Mouse (Mus musculus) MEL (cell line): Measurements from ENCODE around the gene Rnf115. TPM values are rescaled to one million over a fixed set of nuclear protein-coding genes. Genes with fewer than 3 reads are reported as not detected.
A peak's percentile ranks its signal among the peaks of the same experiment; 100 is the strongest.

Source experiments
- DNase-seq: peaks from one replicate; pipeline ENCODE4 v3.0.0; 2011; ENCODE audit warnings: low read depth, low spot score
- H3K27ac ChIP-seq: 2 replicates; pipeline ENCODE4 v1.5.1; 2012; ENCODE audit warnings: low read depth, mild to moderate bottlenecking, control low read depth, low read length, moderate library complexity; ENCODE audit not compliant: control insufficient read depth
- H3K27me3 ChIP-seq, 2 experiments: fragments of 150-350 bp in 1 of 2; sonication (generic) in 1 of 2; 2 replicates each; pipeline ENCODE4 v1.6.1; 2012; ENCODE audit warnings: low read length in 2 of 2, mild to moderate bottlenecking in 2 of 2, improper control_type of control experiment in 1 of 2, moderate library complexity in 1 of 2; ENCODE audit not compliant: insufficient read depth in 2 of 2, control insufficient read depth in 1 of 2
- H3K36me3 ChIP-seq, 2 experiments: 2 replicates each; pipeline ENCODE4 v1.6.1; 2012 to 2014; ENCODE audit warnings: low read length in 2 of 2, improper control_type of control experiment in 1 of 2, inconsistent platforms in 1 of 2, mild to moderate bottlenecking in 1 of 2; ENCODE audit not compliant: insufficient read depth in 2 of 2, control insufficient read depth in 1 of 2
- H3K4me1 ChIP-seq, 2 experiments: fragments of 150-350 bp in 1 of 2; sonication (generic) in 1 of 2; 2 replicates each; pipeline ENCODE4 v1.6.1; 2012; ENCODE audit warnings: low read length in 2 of 2, improper control_type of control experiment in 1 of 2, mild to moderate bottlenecking in 1 of 2; ENCODE audit not compliant: insufficient read depth in 2 of 2, control insufficient read depth in 1 of 2
- H3K4me3 ChIP-seq, 2 experiments: fragments of 150-350 bp in 1 of 2; sonication (generic) in 1 of 2; 2 replicates each; pipeline ENCODE4 v1.5.1; 2012; ENCODE audit warnings: low read depth in 2 of 2, low read length in 2 of 2, mild to moderate bottlenecking in 2 of 2, moderate library complexity in 2 of 2, control low read depth in 1 of 2, improper control_type of control experiment in 1 of 2; ENCODE audit not compliant: control insufficient read depth in 1 of 2, insufficient read depth in 1 of 2
- H3K79me2 ChIP-seq: 2 replicates; pipeline ENCODE4 v1.6.1; 2012; ENCODE audit warnings: mild to moderate bottlenecking, low read length, moderate library complexity; ENCODE audit not compliant: control insufficient read depth, poor library complexity, insufficient read depth
- H3K9ac ChIP-seq: 2 replicates; pipeline ENCODE4 v1.6.1; 2012; ENCODE audit warnings: low read depth, mild to moderate bottlenecking, control low read depth, low read length, moderate library complexity; ENCODE audit not compliant: control insufficient read depth, poor library complexity, severe bottlenecking
- H3K9me3 ChIP-seq: fragments of 150-350 bp; sonication (generic); replicated peaks from 2 replicates; pipeline ENCODE4 v1.6.1; 2012; ENCODE audit warnings: mild to moderate bottlenecking, low read length, improper control_type of control experiment, moderate library complexity; ENCODE audit not compliant: insufficient read depth
- CHD1 ChIP-seq: IDR thresholded peaks from 2 replicates; pipeline ENCODE4 v1.6.1; 2012; ENCODE audit warnings: low read depth, mild to moderate bottlenecking, inconsistent platforms, low read length, improper control_type of control experiment
- CHD2 ChIP-seq: IDR thresholded peaks from 2 replicates; pipeline ENCODE4 v1.6.1; 2011; ENCODE audit warnings: low read length, improper control_type of control experiment
- CTCF ChIP-seq, 3 experiments: IDR thresholded peaks in 2 of 3; conservative IDR thresholded peaks in 1 of 3; 2 replicates each; pipeline ENCODE4 v1.5.1; 2011 to 2012; ENCODE audit warnings: low read length in 3 of 3, low read depth in 2 of 3, mild to moderate bottlenecking in 2 of 3, improper control_type of control experiment in 1 of 3, inconsistent platforms in 1 of 3, mixed read lengths in 1 of 3, moderate library complexity in 1 of 3; ENCODE audit not compliant: control insufficient read depth in 1 of 3, insufficient read depth in 1 of 3, poor library complexity in 1 of 3, severe bottlenecking in 1 of 3
- E2F4 ChIP-seq: IDR thresholded peaks from 2 replicates; pipeline ENCODE4 v1.6.1; 2011; ENCODE audit warnings: low read depth, low read length, improper control_type of control experiment, borderline replicate concordance
- ELF1 ChIP-seq: IDR thresholded peaks from 2 replicates; pipeline ENCODE4 v1.6.1; 2014; ENCODE audit warnings: low read depth, mild to moderate bottlenecking, inconsistent platforms, low read length, improper control_type of control experiment, moderate library complexity
- EP300 ChIP-seq, 2 experiments: IDR thresholded peaks; 2 replicates each; pipeline ENCODE4 v1.6.1; 2011; ENCODE audit warnings: improper control_type of control experiment in 2 of 2, low read length in 2 of 2, low read depth in 1 of 2, mild to moderate bottlenecking in 1 of 2
- GABPA ChIP-seq: IDR thresholded peaks from 2 replicates; pipeline ENCODE4 v1.6.1; 2012; ENCODE audit warnings: low read depth, mild to moderate bottlenecking, inconsistent platforms, low read length, improper control_type of control experiment, moderate library complexity
- GATA1 ChIP-seq: IDR thresholded peaks from 2 replicates; pipeline ENCODE4 v1.6.1; 2011; ENCODE audit warnings: low read depth, low read length, improper control_type of control experiment
- JUND ChIP-seq: IDR thresholded peaks from 2 replicates; pipeline ENCODE4 v1.6.1; 2011; ENCODE audit warnings: low read depth, mild to moderate bottlenecking, improper control_type of control experiment, low read length
- MAX ChIP-seq: IDR thresholded peaks from 2 replicates; pipeline ENCODE4 v1.6.1; 2011; ENCODE audit warnings: low read length, improper control_type of control experiment
- MAZ ChIP-seq: IDR thresholded peaks from 2 replicates; pipeline ENCODE4 v1.6.1; 2012; ENCODE audit warnings: low read depth, mild to moderate bottlenecking, inconsistent platforms, low read length, improper control_type of control experiment
- MEF2A ChIP-seq: IDR thresholded peaks from 2 replicates; pipeline ENCODE4 v1.6.1; 2014; ENCODE audit warnings: low read depth, mild to moderate bottlenecking, inconsistent platforms, low read length, improper control_type of control experiment; ENCODE audit not compliant: poor library complexity, insufficient replicate concordance, severe bottlenecking; ENCODE audit errors: extremely low read depth
- MYC ChIP-seq: IDR thresholded peaks from 2 replicates; pipeline ENCODE4 v1.6.1; 2011; ENCODE audit warnings: low read depth, mild to moderate bottlenecking, low read length, improper control_type of control experiment, moderate library complexity
- NELFE ChIP-seq: IDR thresholded peaks from 2 replicates; pipeline ENCODE4 v1.6.1; 2011; ENCODE audit warnings: low read depth, low read length, improper control_type of control experiment
- SIN3A ChIP-seq: IDR thresholded peaks from 2 replicates; pipeline ENCODE4 v1.6.1; 2012; ENCODE audit warnings: low read length, improper control_type of control experiment, inconsistent platforms
- SMC3 ChIP-seq: IDR thresholded peaks from 2 replicates; pipeline ENCODE4 v1.6.1; 2011; ENCODE audit warnings: low read depth, low read length, improper control_type of control experiment
- TAL1 ChIP-seq: IDR thresholded peaks from 2 replicates; pipeline ENCODE4 v1.6.1; 2012; ENCODE audit warnings: mild to moderate bottlenecking, inconsistent platforms, low read length, moderate library complexity, mixed read lengths
- TCF12 ChIP-seq: IDR thresholded peaks from 2 replicates; pipeline ENCODE4 v1.6.1; 2014; ENCODE audit warnings: low read depth, mild to moderate bottlenecking, inconsistent platforms, low read length, improper control_type of control experiment, moderate library complexity
- UBTF ChIP-seq: IDR thresholded peaks from 2 replicates; pipeline ENCODE4 v1.6.1; 2012; ENCODE audit warnings: low read depth, mild to moderate bottlenecking, inconsistent platforms, low read length, improper control_type of control experiment, moderate library complexity, borderline replicate concordance; ENCODE audit not compliant: insufficient read depth
- USF2 ChIP-seq, 2 experiments: IDR thresholded peaks; 2 replicates each; pipeline ENCODE4 v1.6.1; 2011 to 2012; ENCODE audit warnings: improper control_type of control experiment in 2 of 2, low read length in 2 of 2, borderline replicate concordance in 1 of 2, inconsistent platforms in 1 of 2, low read depth in 1 of 2, mild to moderate bottlenecking in 1 of 2; ENCODE audit not compliant: insufficient read depth in 1 of 2
- ZKSCAN1 ChIP-seq: IDR thresholded peaks from 2 replicates; pipeline ENCODE4 v1.6.1; 2012; ENCODE audit warnings: low read depth, mild to moderate bottlenecking, inconsistent platforms, low read length, improper control_type of control experiment, moderate library complexity
- ZMIZ1 ChIP-seq: IDR thresholded peaks from 2 replicates; pipeline ENCODE4 v1.6.1; 2012; ENCODE audit warnings: low read depth, mild to moderate bottlenecking, inconsistent platforms, low read length, improper control_type of control experiment, moderate library complexity
- ZNF384 ChIP-seq: IDR thresholded peaks from 2 replicates; pipeline ENCODE4 v1.6.1; 2012; ENCODE audit warnings: low read depth, mild to moderate bottlenecking, inconsistent platforms, low read length, improper control_type of control experiment
- polyA plus RNA-seq, 2 experiments: library from polyadenylated mRNA; stranded (reverse) in 1 of 2; unstranded in 1 of 2; fragments of >175 nt in 1 of 2; fragments of >200 nt in 1 of 2; gene quantifications; 2 replicates each; pipeline versions ENCODE4 v1.2.1 to v1.2.4; 2012; ENCODE audit warnings: low replicate concordance in 2 of 2, low read depth in 1 of 2; ENCODE audit not compliant: insufficient read length in 2 of 2, insufficient read depth in 1 of 2, missing spikeins in 1 of 2
- total RNA-seq: library from RNA; depleted of rRNA; stranded (reverse); fragments of 300-350 nt; gene quantifications from 2 replicates; pipeline ENCODE4 v1.2.3, GENCODE M21; 2012

Gene Rnf115
- total and polyA plus RNA-seq, 3 experiments, result 43.2 to 71.8 (median 66.1) TPM

GRCm38 (mm10) chr3:96692506-96692905 lies 35.0 kb upstream of the Rnf115 start:
- DNase-seq, result no peak
- Histone ChIP-seq H3K4me3 (no peak overlapping the region), H3K79me2 (peaks cover 3% of the 10 kb centered on the region; the same call in 1 of the 2 replicates), H3K27ac (no peak overlapping the region), H3K9ac (no peak overlapping the region), H3K36me3 (peaks cover 0 to 19% of the 10 kb centered on the region in 2 experiments; a peak in 2 of 4 replicates), H3K27me3 (no peaks in the 10 kb centered on the region), H3K9me3 (no peaks in the 10 kb centered on the region), H3K4me1 (peaks cover 16 to 22% of the 10 kb centered on the region in 2 experiments)
- TF ChIP-seq SMC3 (peak; percentile 19; the same call in 1 of the 2 replicates), E2F4 (no peak), CHD1 (no peak), CTCF (IDR thresholded peaks at IDR 0.05 in 2 of 3, conservative IDR thresholded peaks at IDR 0.05 in 1 of 3; ENCODE audit: control insufficient read depth in 1 of 3, insufficient read depth in 1 of 3, low read depth in 2 of 3, low read length in 3 of 3, poor library complexity in 1 of 3, severe bottlenecking in 1 of 3) (peak; percentile 8 to 43 (median 32); a peak in 4 of 6 replicates), TAL1 (no peak), MYC (no peak)

DNA sequence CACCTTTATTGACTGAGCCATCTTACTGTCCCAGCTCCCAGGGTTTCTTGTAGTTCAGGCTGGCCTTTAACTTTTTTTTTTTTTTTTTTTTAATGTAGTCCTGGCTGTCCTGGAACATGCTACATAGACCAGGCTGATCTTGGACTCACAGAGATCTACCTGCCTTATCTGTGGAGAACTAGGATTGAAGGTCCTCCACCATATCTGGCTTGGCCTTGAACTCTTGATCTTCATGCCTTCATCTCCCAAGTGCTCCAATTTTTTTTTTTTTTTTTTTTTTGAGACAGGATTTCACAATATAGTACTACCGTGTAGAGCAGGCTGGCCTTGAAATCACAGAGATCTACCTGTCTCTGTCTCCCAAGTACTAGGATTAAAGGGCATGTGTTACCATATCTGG lies 33.9 kb upstream of the Rnf115 start:
- H3K27ac ChIP-seq, result no peak overlapping the region
- peaks cover 3% of the 10 kb centered on the region; the same call in 1 of the 2 replicates for H3K79me2 ChIP-seq
- no peaks in the 10 kb centered on the region for H3K27me3 ChIP-seq
- no peak for TF ChIP-seq SIN3A
- TF ChIP-seq USF2 (IDR thresholded peaks at IDR 0.05; ENCODE audit: borderline replicate concordance in 1 of 2, insufficient read depth in 1 of 2, low read depth in 1 of 2, low read length in 2 of 2), result no peak
- no peak for TF ChIP-seq JUND
- no peak for TF ChIP-seq MAZ
- TF ChIP-seq ZKSCAN1, result no peak
- no peak for TF ChIP-seq CHD1
- TF ChIP-seq ZNF384, result peak; percentile 63
- TF ChIP-seq TAL1, result no peak
- H3K4me3 ChIP-seq, result no peak overlapping the region
- DNase-seq, result no peak
- H3K9ac ChIP-seq, result no peak overlapping the region
- no peaks in the 10 kb centered on the region for H3K9me3 ChIP-seq
- peaks cover 14 to 25% of the 10 kb centered on the region in 2 experiments for H3K4me1 ChIP-seq
- peaks cover 0 to 20% of the 10 kb centered on the region in 2 experiments; a peak in 2 of 4 replicates for H3K36me3 ChIP-seq

DNA sequence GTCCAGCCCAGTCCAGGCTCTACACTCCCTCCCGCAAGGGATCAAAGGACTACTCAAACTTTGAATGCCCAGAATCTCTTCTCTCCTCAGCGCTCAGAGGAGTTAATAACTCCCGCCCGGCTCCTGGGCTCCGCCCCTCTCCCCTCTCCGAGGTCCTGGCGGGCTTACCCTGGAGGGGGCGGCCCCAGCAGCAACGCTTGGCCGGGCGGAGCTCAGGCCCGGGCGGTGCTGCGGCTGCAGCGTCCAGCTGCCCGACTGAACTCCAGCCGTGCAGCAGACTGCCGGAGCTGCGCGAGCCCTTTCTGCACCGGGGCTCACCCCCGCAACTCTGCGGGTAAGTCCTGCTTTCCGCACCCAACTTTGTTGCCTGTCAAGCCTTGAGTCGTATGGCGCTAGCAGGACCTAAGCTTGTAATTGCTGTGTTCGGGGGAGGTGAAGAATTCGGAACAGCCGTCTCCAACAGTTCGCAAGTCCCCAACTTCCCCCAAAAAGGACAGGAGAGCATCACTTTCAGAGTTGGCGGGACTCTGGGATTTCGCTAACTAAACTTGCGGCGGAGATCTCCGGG lies 31.2 kb upstream of the Rnf115 start, which contains the start of gene Pias3:
Gene Pias3 (plus strand): TSS at position 187 of the 568 bp plus-strand sequence.
- peaks cover 0 to 13% of the 10 kb centered on the region in 2 experiments; a peak in 2 of 4 replicates for H3K36me3 ChIP-seq
- peaks cover 5 to 13% of the 10 kb centered on the region in 2 experiments; a peak in 3 of 4 replicates for H3K4me1 ChIP-seq
- H3K9ac ChIP-seq, result peak within 1 kb of the TSS; percentile 91
- H3K9me3 ChIP-seq, result no peaks in the 10 kb centered on the region
- H3K27me3 ChIP-seq, result no peaks in the 10 kb centered on the region
- peak within 1 kb of the TSS; percentile 73 for H3K27ac ChIP-seq
- peak within 1 kb of the TSS; percentile 62 to 88 for H3K4me3 ChIP-seq
- peak; percentile 96 for DNase-seq
- peaks cover 3% of the 10 kb centered on the region; the same call in 1 of the 2 replicates for H3K79me2 ChIP-seq
- TF ChIP-seq ZMIZ1, result no peak
- TF ChIP-seq MAX, result peak; percentile 47; the same call in 1 of the 2 replicates
- 0 out of 2 replicates have a peak, but pooled peaks have one; percentile 81 for TF ChIP-seq UBTF
- TF ChIP-seq SIN3A, result peak; percentile 71
- TF ChIP-seq ELF1, result no peak
- TF ChIP-seq CTCF (IDR thresholded peaks at IDR 0.05 in 2 of 3, conservative IDR thresholded peaks at IDR 0.05 in 1 of 3; ENCODE audit: control insufficient read depth in 1 of 3, insufficient read depth in 1 of 3, low read depth in 2 of 3, low read length in 3 of 3, poor library complexity in 1 of 3, severe bottlenecking in 1 of 3), result no peak
- no peak for TF ChIP-seq ZKSCAN1
- TF ChIP-seq GABPA, result no peak
- TF ChIP-seq ZNF384, result no peak
- no peak for TF ChIP-seq TAL1
- no peak for TF ChIP-seq CHD2
- TF ChIP-seq MEF2A, result no peak
- no peak for TF ChIP-seq NELFE
- TF ChIP-seq GATA1, result 0 out of 2 replicates have a peak, but pooled peaks have one; percentile 1
- no peak for TF ChIP-seq EP300 (IDR thresholded peaks at IDR 0.05; ENCODE audit: low read depth in 1 of 2, low read length in 2 of 2)
- TF ChIP-seq TCF12, result no peak
